Mouse (Mus musculus): Measurements from ENCODE around the gene Gramd1c.
A peak's percentile ranks its signal among the peaks of the same experiment; 100 is the strongest.

Gramd1c gene

DNA sequence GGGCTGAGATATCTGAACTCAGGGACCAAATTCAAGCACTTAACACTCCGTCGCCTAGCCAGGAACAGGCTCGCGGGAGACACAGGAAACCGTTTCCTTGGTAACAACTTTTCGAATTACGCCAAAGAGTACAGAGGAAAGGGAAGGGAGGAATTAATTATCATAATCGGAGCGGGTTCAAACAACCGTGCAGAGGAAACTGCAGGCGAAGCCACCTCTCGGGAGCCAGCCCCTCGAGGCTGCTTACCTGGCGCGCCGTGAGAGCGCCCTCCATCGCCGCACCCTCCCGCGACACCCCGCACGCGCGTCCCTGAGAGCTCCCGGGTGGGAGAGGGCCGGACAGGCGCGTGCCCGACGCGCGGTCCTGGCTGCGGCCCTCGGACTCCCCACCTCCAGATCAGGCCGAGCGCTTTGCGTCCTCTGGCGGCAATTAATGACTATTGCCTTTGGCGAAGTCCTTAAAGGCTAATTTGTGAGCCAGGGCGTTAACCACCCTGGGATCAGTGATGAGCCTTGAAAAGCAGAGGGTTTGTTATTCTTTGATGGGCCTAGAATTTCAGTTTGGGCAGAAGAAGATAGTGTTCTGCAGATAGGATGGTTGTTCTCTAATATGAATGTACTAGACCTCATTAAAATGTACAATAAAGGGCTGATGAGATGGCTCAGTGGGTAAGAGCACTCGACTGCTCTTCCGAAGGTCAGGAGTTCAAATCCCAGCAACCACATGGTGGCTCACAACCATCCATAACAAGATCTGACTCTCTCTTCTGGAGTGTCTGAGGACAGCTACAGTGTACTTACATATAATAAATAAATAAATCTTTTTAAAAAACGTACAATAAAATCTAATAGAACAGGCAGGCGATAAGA is at the start of gene Gramd1c:
Gene Gramd1c (minus strand): TSS at position 321 of the 870 bp plus-strand sequence.
- DNase-seq, result peak; percentile 64

DNA sequence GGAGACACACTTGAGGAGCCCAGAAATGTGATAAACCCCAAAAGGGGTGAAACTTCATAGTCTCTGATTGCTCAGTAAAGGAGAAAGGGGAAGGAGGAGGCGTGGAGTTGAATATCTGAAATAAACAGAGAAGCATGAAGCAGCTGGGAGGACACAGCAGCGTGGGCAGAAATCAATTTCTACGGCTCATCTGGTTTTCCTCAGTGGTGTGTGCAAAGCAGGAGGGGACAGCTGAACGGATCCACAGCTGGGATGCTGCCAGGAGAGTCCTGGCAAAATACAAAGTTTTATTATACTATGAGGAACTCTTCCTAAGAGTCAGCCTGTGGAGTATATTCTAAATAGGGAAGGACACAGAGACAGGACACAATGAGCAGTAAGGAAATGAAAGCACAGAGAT is 45.9 kb upstream of the Gramd1c start:
- DNase-seq, result no peak

DNA sequence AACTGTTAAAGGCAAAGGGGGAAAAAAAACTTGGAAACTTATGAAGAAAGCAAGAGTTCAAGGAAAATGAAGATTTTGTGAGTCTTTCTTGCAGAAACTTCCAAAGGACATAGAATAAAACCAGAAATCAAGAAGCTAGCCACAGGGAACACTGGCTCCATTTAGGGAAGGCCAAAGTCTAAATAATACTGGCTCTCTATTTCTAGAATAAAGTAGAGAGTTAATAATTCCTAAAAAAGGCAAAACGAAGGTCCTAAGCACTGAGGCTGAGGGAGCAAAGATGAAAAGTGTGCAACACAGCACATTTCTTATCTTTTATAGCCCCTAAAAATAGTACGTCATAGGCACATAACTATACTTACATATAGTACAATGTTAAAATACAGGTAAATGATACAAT is 42.1 kb upstream of the Gramd1c start:
- no peak for DNase-seq

DNA sequence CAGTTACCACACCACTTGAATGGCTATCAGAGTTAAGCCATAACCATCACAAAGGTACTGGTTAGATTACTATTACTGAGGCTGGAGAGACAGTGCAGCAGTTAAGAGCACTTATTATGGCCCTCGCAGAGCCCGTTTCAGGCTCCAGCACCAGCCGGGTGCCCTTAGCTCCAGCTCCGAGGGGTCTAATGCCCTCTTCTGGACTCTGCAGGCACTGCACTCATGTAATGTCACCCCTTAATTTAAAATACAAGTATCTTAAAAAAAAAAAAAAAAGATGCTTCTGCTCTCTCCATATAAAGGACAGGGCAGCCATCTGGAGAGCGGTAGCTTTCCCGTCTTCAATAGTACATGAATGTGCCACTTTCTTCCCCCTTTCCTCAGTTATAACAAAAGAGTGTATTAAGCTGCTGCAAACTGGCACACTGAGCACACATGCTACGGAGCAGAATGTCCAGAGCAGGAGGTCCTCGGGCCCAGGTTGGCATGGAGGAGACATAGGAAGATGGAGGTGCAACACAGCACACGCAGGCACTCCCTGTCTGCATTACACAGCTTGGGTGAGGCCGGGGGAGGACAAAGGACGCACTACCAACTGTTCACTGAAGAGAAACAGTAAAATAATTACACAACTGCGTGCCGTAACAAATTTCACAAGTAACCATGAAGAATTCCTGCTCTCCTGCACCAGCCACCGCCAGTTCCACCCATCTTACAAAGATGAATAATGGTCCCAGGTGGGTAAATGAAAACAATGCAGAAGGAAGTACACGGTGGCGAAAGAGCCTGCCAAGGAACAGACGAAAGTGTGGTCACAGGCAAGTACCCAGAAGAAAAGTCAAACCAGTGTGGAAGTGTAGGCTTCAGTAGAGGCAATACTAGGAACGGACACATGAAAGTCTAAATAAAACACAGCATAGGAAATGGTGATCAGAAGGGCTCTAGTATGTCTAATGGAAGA is 40.9 kb upstream of the Gramd1c start:
- peak; percentile 32 for DNase-seq

DNA sequence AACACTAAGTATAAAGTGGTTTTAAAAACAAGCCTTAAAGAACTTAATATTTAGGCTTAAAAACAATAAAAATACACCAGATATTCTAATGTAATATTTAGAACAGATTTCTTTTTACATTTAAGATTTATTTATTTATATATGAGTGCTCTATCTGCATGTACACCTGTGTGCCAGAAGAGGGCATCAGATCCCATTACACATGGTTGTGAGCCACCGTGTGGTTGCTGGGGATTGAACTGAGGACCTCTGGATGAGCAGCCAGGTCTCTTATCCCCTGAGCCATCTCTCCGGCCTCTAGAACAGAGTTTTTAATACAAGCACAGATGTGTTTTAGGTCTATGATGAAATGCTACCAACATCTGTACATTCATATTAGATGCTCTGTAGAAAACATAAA is 39.8 kb upstream of the Gramd1c start:
- DNase-seq, result no peak

DNA sequence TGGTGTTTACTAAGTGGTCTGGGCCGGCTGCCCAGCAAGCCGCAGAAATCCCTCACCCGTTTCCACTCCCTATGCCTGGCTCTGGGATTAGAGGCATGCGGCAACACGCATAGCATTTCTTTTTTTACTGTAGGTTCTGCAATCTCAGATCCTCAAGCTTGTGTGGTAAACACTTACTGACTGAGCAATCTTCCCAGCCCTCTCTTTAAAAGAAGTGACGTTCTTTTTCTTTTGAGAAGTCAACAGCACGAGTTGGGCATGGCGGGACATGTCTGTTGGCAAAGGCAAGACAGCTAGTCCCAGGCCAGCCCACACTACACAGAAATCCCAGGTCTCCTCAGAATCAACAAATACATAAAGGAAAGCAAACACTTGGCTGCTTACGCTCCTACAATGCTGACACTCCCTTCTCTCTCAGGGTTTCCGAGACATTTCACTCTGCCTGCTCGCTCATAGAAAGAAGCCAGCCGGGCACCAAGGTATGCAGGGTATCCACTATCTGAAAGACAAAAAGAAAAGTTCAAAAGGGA is 38.1 kb upstream of the Gramd1c start:
- DNase-seq, result no peak

DNA sequence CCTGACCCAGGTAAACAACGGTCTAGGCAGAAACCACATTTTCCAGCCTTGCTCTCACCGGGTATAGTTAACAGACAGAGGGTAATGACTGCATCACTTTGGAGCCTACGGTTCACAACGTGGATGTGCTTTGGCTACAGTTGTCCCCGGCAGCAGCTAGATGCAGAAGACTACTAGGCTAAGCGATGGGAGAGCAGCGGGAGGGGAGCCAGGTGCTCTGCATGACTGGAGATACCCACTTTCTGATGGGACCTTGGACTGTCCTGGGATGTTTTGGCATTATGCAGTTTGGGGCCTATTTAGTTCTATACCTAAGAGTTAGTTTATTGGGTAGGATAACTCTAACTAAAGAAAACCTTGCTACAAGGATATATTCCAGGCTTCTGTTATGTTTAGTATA is 36.2 kb upstream of the Gramd1c start:
- DNase-seq, result no peak

DNA sequence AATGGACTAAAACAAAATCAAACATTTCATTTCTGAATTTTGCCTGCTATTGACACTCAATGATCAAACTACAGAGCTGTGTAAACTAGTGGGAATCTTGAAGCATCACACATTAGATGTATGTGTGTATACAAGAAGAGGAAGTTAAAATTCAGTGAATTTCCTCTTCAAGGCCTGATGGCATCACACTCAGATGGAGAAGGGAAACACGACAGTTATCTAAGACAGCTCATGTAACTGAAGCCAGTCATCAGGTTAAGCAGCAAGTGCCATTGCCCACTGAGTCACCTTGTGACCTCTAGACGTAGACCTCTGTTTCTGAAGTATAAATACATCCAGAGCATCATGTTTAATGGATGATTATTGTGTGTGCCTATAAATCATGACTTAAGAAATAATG is 24.5 kb upstream of the Gramd1c start:
- DNase-seq, result no peak

DNA sequence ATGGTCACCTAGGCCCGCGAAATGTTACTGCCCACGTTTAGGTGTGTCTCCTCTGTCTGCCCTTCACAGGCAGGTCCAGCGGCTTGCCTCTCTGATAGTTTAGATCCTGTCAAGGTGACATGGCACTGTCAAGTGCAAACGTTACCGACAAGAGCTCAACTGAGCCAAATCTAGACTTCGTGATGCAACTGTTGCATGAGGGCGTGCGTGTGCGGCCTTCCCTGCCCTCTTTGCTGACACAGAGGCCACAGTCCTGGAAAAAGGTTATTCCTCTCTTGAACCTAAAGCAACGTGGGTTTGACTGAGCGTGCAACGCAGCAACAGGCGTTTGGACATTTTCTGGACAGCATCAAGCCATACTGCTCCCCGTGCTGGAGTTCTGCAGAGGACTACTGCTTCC is 1.8 kb downstream of the Gramd1c start:
- no peak for DNase-seq

DNA sequence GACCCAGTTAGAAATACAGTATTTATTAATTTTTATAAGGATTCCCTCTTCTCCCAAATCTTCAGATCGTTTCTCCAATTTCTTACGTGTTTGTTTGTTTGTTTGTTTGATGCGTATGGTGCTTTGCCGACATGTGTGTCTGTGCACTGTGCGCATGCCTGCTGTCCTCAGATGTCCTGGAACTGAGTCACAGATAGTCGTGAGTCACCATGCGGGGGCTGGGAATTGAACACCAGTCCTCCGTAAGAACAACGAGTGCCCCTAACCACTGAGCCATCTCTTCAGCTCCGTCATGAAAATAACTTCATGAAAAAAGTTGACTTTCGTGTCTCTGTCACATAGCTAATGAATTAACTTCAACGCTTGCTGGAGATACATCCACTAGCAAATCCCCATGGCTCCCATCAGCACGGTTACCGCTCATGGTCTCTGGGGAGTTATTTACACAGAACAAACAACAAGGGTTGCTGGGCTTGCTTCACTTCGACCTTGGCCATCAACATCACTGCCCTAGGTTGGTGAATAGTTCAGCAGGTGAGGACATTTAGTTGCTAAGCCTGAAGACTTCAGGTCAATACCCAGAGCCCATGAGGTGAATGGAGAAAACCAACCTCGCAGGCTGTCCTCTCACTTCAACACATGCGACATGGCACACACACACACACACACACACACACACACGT is 2.4 kb downstream of the Gramd1c start:
- no peak for DNase-seq

DNA sequence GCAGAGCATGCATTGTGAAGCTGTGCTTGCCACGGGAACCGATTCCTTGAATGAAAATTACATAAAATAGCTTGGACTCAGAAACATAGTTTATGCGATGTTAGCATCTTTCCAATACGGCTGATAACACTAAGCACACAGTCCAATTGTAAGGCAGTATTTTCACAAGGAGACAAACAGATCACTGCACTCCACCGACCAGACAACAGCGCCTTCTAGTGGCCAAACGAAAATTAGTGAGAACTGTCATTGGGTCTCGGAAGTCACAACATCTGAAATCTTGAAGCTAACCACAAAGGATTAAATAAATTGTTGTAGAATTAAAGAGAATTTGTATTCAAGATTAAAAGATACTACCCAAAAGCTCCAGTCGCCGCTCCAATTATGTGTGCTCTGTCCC is 4.4 kb downstream of the Gramd1c start:
- peak; percentile 80 for DNase-seq

DNA sequence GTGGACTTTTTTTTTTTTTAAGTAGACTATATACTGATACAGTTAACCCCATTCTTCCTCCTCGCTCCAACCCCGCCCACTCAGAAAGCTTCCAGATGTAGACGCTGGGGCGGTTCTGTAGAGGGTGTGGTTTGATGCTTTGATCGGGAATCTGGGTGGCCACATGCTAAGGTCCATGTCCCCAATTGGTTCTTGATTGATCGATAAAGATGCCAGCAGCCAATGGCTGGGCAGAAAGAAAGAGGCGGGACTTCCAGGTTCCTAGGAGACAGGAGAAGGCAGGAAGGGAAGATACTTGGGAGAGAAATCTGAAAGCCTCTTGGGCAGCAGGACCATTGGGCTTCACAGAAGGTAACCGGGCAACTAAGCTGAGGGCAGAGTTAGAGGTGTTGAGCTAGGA is 7.4 kb downstream of the Gramd1c start:
- DNase-seq, result no peak

DNA sequence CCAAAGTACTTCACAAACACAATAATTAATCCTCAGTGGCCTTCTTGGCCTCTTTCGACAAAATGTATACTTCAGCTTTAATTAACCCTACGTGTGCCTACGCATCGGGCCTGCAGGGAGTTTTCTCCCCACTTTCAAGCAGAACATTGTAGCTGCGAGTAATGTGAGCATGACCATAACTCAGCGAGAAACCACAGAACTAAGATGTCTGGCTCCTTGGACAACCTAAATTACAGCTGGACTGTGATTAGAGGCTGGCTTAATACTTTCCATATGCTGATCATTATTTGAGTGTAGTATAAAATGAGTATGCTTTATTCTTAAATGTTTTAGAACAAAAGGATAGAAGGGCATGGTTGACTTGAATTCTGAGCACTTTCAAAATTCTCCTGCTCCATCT is 9.9 kb downstream of the Gramd1c start:
- no peak for DNase-seq

DNA sequence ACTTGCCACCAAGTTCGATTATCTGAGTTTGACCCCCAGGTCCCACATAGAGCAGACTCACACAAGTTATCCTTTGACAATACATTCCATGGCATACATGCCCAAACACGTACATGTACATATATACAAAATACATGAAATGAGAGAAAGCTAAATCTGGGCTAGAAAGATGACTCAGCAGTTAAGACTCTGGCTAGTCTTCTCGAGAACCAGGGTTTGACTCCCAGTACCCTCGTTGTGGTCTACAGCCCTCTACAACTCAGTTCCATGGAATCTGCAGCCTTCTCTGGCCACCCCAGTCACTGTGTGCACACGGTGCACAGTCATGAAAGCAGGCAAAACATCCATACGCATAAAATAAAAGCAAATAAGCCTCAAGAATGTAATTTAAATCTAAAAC is 10.8 kb downstream of the Gramd1c start:
- no peak for DNase-seq

DNA sequence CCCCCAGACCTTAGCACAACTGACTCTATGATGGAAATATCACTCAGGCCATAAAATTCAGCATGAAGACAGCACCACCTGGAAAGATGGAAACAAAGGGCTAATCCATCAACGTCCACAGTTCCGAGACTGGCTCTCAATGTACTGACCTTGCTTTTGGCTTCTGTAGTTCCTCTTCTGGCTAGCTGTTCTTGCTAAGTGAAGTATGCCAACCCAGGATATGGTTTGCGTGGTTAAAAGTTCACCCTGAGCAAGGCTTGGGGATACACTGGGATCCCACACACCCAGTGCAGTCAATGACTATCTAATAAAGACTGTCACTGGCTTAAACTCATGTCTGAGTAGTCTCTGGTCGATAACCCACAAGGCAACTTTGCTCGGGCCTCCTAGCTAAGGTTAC is 13.0 kb downstream of the Gramd1c start:
- DNase-seq, result no peak

DNA sequence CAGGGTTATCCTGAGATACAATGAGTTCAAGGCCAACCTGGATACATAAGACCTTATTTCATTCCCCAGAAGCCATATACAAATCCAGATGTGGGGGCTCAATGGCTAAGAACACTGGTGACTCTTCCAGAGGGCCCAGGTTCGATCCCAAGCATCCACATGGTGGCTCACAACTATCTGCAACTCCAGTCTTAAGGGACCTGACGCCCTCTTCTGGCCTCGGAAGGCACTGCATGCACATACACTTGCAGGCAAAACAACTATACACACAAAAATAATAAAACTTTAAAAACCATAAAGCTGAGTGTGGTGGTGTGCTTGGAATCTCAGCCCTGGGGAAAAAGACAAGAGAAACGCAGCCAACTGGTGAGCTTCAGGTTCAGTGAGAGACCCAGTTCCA is 24.0 kb downstream of the Gramd1c start:
- DNase-seq, result peak; percentile 38

DNA sequence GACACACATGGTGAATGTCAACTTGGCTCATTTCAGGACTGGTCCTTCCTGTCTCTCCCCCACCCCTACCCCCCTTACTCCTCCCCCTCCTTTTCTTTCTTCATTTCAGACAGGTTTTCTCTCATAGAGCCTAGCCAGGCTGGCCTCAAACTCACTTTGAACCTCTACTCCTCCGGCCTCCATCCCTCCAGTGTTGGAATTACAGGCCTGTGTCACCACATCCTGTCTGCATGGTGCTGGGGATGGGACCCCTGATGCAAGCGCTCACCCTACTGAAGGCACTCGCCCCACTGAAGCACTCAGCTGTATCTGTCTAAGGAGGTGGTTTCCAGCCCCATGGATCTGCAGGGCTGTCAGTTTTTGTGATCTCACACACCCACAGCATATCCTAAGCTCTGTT is 27.9 kb downstream of the Gramd1c start:
- peak; percentile 25 for DNase-seq

DNA sequence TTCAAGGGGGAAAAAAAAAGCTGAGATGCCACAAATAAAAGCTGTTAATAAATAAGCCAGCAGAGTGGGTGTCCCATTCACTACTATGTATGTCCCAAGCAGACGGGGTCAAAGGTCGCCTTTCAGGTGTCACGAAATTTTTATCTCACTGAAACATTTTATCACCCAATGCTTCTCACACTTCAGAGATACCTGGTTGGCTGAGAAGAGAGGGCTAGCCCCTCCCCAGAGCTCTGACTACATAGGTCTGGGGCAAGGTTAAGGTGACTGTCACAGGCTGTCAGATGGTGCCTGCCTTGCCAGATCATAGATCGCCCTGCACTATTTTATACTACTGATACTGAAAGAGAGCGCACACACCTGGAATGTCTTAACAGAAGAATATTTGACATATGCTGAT is 29.8 kb downstream of the Gramd1c start:
- DNase-seq, result no peak

DNA sequence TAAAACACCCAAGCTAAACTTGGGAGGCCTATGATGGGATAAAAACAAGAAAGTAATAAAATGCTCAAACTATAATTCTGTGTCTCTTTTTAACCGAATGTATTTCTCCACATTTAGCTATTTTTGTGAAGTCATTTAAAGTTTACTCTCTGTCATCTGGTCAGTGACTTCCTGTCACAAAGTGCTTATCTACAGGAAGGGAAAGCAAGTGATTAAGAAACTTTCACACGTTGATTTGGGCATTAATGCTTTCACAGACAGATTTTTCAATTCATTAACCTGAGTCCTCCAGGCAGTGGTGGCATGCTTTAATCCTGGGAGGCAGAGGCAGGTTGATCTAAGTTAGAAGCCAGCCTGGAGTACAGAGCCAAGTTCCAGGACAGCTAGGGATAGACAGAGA is 33.9 kb downstream of the Gramd1c start:
- DNase-seq, result no peak

DNA sequence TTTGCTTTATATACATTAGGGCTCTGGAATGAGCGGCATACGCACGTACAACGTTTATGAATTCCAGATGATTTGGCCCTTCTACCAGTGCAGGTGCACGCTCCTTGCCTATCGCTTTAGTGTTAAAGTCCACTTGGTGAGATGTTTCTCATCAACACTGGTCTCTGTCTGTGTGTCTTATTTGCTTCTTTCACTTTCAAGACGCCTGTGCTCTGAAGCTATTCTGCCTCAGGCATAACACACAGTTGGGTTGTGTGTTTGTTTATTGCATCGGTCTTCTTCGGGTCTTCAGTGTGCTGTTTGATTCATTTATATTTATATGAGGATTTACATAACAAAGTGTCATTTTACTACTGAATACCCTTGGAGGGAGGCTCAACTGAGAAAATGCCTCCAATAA is 36.3 kb downstream of the Gramd1c start:
- DNase-seq, result no peak

DNA sequence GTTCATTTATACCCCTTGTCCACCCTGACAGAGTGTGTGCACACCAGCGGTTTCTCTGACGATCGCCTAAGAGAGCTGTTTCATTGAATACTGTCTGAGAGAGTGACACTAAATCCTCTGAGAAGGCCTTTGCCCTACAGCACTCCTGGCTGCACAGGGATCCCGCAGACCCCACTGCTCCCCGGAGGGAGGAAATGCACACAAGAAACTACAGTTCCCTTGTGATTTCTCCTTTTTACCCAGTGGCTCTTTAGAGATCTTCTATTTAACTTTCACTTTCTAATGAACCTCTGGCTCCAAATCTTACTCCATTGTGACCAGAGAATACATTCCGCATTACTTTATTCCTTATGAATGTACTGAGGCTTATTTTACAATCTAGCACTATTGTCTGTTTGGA is 36.9 kb downstream of the Gramd1c start:
- DNase-seq, result no peak

DNA sequence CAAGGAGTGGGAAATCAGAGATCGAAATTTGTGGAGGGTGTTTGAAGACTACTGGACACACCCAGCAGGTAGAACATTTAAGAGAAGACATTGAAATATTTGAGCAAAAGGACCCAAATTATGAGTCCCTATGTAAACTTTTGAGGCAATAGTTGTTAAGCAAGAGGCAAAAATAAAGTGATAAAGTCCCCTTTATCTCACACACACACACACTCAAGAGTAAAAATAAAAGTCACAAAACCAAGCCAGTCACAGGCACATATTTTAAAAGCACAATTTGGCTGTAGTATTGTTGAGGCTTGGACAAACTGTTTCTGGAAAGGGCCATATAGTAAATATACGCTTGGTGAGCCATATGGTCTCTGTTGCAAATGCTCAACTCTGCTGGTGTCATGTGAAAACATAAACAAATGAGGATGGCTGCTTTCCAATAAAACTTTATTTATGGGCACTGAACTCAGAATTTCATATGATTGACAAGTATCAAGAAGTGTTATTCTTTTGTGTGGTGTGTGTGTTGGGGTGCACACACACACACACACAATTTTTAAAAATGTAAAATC is 44.1 kb downstream of the Gramd1c start:
- DNase-seq, result no peak

DNA sequence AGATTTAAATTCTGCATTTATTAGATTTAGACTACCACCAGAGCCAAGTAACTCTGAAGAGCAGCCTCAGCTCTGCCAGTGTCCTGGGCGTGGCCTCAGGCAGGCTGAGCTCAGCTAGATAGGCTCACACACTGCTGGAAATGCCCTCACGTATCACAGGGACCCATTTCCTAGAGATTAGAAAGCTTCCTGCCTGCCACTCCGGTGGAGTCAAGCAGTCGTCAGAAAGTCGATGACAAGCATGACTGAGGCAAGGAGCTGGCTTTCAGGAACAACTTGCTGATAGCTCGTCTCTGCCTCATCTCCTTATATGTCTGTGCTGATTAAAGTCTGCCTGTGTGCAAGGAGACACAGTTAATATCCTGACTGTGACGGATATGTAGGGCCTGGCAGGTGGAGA is 44.8 kb downstream of the Gramd1c start:
- DNase-seq, result no peak

Data from thymus, postnatal 4 days (tissue).